Mouse (Mus musculus) spleen, postnatal 36 days (tissue): Measurements from ENCODE around the gene Gstm7.
"Not testable (repeated sequence)": the region's sequence is repeated elsewhere in the genome, so short reads cannot be mapped to it uniquely, and the experiment has no call there.

Experiments
- DNase-seq, 2 experiments: peaks; one replicate each; pipeline ENCODE4 v3.0.0; 2022; ENCODE audit warnings: low spot score in 2 of 2, mixed read lengths in 1 of 2

Gene Gstm7

GRCm38 (mm10) chr3:107931670-107932069, at the start of gene Gstm7:
TSS of gene Gstm7 (minus strand) at chr3:107931817.
- peak; percentile 80 to 83 for DNase-seq

DNA sequence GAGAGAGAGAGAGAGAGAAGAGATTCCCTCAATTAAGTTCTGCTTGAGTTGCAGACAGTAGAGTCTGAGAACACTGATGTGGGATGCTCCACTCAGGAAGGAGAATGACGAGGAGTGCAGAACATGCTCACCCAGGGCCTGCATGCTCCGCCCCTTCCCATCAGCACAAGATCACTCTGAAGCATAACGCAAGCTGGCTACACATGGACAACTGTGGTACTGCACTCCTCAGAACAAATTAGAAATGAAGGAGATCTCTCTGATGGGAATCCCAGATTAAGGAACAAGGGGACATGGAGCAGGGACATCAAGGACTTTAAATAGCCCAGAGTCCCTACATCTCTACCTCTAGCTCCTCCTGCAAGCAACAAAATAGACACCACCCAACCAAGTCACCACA, 49.6 kb upstream of the Gstm7 start:
- no peak for DNase-seq

DNA sequence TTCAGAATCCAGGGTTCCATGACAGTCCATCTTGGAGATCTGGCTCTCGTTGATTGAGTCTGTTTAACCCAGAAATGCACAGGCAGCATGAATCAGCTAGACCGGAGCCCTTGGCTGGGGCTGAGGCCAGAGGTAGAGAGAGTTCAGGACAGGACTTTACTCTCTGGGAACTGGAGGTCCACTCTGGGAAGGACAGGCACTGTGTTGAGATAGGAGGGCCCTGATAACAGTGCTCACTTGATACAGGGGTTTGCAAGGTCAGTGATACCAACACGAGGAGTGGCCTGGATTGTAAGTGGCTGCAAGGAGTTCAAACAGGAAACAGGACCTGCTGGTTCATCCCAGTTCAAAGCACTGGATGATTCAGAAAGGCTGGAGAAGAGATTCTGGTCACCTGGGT, 46.1 kb upstream of the Gstm7 start:
- DNase-seq, result no peak

DNA sequence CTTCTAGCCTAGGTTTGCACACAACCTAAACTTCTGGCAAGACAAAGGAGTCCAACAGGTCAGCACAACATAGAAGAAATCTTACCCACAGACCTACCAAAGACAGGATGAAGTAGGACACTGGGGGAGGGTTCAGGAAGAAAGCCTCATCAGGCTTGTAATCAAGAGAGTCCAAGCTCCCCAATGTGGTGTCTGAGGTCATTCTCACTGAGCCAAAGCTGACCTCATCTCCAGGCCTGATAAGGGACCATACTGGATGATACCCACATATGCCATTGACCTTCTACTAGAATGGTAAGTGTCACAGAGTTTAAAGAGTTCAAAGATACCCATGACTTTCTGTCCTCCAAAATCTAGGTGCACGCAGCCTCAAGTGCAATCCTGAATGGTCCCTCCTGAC, 42.6 kb upstream of the Gstm7 start:
- no peak for DNase-seq

GRCm38 (mm10) chr3:107972070-107972469, 40.5 kb upstream of the Gstm7 start:
- DNase-seq, result no peak

- DNase-seq, result not testable (repeated sequence)
These were observed 39.5 kb upstream of the Gstm7 start for GRCm38 (mm10) chr3:107971101-107971500.

DNA sequence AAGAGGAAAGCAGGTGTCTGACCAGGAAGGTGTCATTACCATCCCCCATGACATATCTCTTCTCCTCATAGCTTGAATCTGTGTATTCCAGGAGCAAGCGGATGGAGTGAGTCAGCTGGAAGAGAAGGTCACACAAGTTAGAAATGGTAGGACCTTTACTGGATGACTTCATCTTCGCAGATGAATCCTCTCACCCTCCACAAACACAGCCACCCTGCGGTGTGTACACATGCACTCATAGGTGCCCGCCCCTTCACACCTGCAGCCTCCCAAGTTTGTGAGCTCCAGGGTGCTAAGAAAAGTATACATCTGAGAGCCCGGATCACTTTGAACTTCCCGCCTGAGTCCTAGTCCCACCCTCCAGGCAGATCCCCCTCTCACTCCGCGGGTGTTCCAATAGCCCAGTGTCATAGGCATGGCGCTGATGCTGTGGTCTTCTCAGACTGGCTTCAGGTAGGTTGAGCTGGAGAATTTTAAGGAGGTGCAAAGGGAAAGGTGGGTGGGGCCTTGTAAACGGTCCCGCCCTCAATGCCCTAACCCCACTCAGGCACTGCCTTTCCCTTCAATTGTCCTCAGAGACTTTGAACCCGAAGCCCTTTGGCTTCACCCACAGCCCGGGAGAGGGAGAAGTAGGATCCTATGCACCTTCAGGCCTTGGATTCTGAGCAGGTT, 37.2 kb upstream of the Gstm7 start, which contains the start of gene Gstm3:
TSS of gene Gstm3 (minus strand) at position 560 of the 672 bp plus-strand sequence.
- no peak for DNase-seq

DNA sequence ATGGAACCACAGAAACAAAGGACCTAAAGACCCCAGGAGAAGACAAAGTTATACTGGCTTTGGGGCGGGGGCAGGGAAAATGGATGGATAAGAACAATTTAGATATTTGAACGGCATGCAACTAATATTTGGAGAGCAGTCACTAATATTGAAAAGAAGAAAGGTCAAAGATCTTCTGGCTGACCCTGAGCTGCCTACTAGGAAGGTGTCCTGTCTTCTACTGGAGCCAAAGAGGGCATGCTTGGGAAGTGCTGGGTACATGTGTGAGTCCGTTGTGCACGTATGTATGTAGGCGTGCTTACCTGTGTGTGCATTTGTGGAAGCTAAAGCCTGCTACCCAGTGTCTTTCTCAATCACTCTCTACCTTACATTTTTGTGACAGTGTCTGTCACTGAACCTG, 35.0 kb upstream of the Gstm7 start:
- no peak for DNase-seq

DNA sequence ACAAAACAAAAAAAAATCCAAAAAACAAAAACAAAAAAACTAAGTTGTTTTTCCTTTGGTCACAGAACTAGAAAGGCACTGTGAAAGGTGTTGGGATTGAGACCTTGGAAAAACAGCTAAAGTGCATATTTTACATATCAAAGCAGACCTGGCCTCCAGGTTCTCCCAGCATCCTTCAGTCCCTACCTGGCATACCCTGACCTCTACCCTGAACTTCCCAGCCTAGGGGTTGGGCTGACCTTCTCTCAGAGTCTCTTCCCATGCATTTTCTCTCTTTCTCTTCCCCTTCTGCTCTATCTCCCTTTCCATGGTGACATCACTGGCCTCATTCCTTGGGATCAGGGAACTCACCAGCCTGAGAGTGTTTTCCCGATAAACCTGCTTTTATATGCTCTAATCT, 34.0 kb upstream of the Gstm7 start:
- no peak for DNase-seq

- no peak for DNase-seq
These were observed 33.2 kb upstream of the Gstm7 start for GRCm38 (mm10) chr3:107964656-107965308.

- no peak for DNase-seq
These were observed 32.4 kb upstream of the Gstm7 start for GRCm38 (mm10) chr3:107964026-107964425.

DNA sequence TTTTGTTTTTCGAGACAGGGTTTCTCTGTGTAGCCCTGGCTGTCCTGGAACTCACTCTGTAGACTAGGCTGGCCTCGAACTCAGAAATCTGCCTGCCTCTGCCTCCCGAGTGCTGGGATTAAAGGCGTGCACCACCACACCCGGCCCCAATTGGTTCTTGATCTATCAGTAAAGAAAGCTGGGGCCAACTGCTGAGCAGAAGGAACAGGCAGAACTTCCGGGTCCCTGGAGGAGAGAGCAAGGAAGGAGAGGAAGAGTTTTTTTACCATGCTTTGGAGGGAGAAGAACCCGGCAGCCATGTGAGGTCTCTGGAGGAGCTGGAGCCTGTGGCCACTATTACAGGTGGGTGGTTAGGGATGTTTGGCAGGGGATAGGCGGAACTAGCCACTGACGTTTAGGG, 23.6 kb upstream of the Gstm7 start:
- DNase-seq, result not testable (repeated sequence)

- DNase-seq, result no peak
These were observed 22.3 kb upstream of the Gstm7 start for GRCm38 (mm10) chr3:107953906-107954305.

DNA sequence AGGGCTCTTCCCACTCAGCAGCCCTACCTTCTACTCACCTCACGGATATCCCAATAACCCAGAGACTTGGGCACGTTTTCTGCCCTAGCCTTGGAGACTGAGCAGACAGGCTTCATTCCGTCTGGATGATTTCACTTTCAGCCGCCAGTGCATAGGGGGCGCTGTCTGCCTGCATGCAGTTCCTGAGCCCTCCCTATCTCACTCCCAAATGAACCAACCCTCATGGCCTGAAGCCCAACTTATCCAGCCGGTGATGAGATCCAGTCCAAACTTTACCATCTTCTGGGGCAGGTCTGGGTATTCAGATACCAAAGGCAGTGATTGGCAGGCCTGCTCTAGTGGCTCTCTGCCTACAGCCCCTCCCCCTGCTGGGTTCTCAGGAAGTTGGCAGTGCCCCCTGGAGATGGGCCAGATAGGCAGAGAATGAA, 21.7 kb upstream of the Gstm7 start:
- DNase-seq, result peak in 1 of 2 experiments; percentile 7

- no peak for DNase-seq
These were observed 18.9 kb upstream of the Gstm7 start for GRCm38 (mm10) chr3:107950531-107950930.

DNA sequence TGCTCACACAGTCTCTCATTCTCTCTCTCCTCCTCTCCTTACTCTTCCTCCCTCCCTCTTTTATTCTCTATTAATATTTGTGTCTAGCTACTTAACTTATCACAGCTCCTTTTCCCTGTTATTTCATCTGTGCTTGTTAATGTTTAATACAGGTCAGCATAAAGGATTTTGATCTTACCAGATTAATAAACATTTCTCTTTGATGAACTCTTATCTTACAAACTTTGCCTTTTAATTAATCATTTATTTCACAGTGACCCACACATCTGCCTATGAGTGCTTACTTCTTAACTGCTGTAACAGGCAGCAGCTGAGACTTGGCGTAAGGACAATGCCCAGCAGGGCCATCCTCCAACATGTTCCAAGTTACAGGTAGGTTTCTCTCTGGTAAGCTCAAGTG, 17.8 kb upstream of the Gstm7 start:
- DNase-seq, result not testable (repeated sequence)

- DNase-seq, result no peak
These were observed 14.1 kb upstream of the Gstm7 start for GRCm38 (mm10) chr3:107945729-107946128.

GRCm38 (mm10) chr3:107943239-107943990, 11.8 kb upstream of the Gstm7 start, which contains the start of gene Gstm6:
TSS of gene Gstm6 (minus strand) at chr3:107943749.
- DNase-seq, result no peak

DNA sequence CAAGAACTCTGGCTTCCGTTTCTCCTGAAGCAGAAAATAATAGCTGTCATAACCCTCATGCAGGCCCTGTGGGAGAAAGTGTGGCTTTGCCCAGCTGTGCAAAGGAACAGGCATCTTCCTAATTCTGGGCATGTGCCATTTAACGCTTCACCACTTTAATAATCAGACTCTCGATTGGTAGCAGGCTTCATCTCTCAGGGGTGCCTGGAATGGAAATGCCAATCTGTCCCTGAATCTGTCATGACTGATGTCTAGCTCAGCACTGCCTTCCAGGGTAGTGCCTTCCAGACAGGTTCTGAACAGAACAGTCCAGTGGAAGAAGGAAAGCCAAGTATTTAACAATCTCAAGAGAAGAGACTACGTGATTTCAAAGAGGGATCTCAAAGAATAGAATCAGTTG, 9.6 kb upstream of the Gstm7 start:
- no peak for DNase-seq

DNA sequence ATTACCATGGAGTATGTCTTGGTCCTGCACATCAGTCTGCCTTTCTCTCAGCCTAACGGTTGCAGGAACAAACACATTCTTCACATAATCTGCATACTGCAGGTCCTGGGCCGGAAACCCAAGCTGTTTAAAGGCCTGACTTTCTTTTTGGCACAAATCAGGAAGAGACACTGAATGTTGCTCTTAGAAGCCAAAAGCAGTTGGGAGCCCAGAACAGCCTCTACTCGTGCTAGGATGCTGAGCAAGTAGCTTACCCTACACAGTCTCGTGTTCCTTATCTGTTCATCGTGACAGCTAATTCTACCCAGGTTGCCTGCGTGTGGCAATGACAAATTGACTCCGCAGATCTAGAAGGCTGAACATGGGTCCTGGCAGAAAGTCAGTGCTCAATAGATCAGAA, 8.9 kb upstream of the Gstm7 start:
- DNase-seq, result no peak

GRCm38 (mm10) chr3:107939830-107940229, 8.2 kb upstream of the Gstm7 start:
- DNase-seq, result no peak

- peak in 1 of 2 experiments; percentile 34 for DNase-seq
These were observed 7.8 kb upstream of the Gstm7 start for GRCm38 (mm10) chr3:107939403-107939802.

DNA sequence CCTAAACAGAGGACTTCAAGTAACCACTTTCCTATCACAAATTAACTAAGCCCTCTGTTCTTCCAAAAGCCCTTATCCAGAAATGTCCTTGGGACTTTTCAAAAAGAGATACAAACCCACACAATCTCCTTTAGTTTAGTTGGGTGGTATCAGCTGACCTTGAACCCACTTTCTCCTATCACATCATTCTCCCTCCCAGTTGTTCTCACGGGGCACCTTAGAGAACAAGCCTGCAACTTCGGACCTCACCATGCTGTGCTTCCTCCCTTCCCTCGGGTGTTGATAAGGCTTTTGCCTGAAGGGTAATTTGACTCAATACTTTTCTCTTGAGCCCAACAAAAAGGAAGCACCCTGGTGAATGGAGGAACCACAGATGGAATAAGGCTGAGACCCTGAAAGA, 4.3 kb upstream of the Gstm7 start:
- DNase-seq, result no peak
